Mouse (Mus musculus): ENCODE data around the gene Bcas2. TPM values are rescaled to one million over a fixed set of nuclear protein-coding genes. Genes with fewer than 3 reads are reported as not detected.
"Not testable (repeated sequence)": the region's sequence is repeated elsewhere in the genome, so short reads cannot be mapped to it uniquely, and the experiment has no call there.

Bcas2 gene
- polyA plus RNA-seq, 1 experiment from 2014 or later = 218 TPM

DNA sequence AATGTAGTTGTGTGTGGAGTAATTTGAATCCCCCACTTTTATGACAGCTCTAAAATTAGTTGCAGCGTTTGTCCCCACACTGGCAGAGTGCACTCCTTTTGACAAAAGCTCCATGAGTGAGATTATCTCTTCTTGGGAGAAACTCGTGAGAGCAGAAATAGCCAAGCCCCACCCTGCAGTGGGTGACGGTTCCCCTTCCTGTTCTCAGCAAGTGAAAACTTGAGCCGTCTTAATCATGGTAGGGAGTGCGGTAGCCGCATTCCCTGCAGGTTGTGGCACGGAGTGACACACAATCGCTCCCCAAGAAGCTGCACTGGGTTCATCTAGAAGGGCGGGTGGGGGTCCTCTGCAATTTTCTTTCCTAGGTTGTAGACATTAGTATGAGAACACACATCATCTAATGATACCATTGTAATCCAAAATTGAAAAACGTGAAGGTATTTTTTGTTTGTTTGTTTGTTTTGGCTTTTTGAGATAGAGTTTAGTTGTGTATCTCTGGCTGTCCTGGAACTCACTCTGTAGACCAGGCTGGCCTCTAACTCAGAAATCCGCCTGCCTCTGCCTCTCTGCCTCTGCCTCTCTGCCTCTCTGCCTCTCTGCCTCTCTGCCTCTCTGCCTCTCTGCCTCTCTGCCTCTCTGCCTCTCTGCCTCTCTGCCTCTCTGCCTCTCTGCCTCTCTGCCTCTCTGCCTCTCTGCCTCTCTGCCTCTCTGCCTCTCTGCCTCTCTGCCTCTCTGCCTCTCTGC, 31.2 kb upstream of the Bcas2 start:
- H3K36me3 ChIP-seq; H3K4me1 ChIP-seq; H3K4me3 ChIP-seq; ATAC-seq (ENCODE audit: low FRiP score, low read depth); H3K4me2 ChIP-seq (replicated peaks); H3K27ac ChIP-seq; H3K9me3 ChIP-seq; H3K9ac ChIP-seq; H3K27me3 ChIP-seq (replicated peaks): not testable (repeated sequence)
- 62% methylated on average over 10 of the region's 11 CpGs for WGBS

DNA sequence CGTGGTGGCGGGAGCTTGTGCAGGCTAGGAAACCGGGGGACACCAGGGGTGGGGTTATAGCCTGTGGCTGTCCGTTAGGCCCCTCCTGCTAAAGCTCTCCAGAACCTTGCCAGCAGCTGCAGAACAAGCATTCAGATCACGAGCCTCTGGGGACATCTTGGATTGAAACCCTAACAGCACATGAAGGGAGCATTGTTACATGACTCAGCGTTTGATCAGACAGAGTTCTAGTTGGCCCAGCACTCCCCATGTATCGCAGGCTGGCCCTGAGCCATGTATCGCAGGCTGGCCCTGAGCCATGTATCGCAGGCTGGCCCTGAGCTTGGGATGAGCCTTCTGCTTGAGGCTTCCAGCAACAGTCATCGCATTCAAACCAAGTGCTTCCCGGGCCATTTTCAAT, 30.2 kb upstream of the Bcas2 start:
- no peak for ATAC-seq (ENCODE audit: low FRiP score, low read depth)
- H3K9me3 ChIP-seq = no peaks in the 10 kb centered on the region
- 93% methylated on average over 11 of the region's 11 CpGs for WGBS

DNA sequence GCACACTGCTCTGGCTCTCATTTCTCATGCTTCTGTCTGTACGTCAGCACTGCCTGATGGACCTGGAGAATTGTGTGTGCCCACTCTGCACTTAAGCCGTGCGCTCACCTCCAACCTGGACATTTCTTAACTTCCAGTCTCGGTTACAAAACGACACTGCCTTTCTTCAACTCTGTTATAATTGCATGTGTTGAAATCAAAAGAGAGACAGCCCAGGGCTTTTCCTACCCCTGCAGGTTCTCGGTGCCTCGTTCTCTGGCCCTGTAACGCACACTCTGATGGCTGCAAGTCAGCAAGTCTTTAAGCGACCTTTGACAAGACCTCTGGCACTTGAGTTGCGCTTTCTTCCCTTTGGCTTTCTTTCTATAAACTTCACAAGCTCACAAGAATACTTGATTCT, 29.1 kb upstream of the Bcas2 start:
- H3K9ac ChIP-seq = no peak overlapping the region
- no peak overlapping the region for H3K27ac ChIP-seq
- H3K4me3 ChIP-seq = no peak overlapping the region
- no peaks in the 10 kb centered on the region for H3K9me3 ChIP-seq
- no peaks in the 10 kb centered on the region for H3K27me3 ChIP-seq (replicated peaks)
- 90% methylated on average over 10 of the region's 10 CpGs for WGBS
- ATAC-seq (ENCODE audit: low FRiP score, low read depth) = no peak
- H3K36me3 ChIP-seq = no peaks in the 10 kb centered on the region
- no peaks in the 10 kb centered on the region for H3K4me1 ChIP-seq
- no peak overlapping the region for H3K4me2 ChIP-seq (replicated peaks)

More for the DNA sequence above, 30.2 kb upstream of the Bcas2 start:
- H3K36me3 ChIP-seq = no peaks in the 10 kb centered on the region
- H3K4me1 ChIP-seq = no peaks in the 10 kb centered on the region
- no peak overlapping the region for H3K9ac ChIP-seq
- H3K4me3 ChIP-seq = no peak overlapping the region
- H3K4me2 ChIP-seq (replicated peaks) = no peak overlapping the region
- no peaks in the 10 kb centered on the region for H3K27me3 ChIP-seq (replicated peaks)
- no peak overlapping the region for H3K27ac ChIP-seq

DNA sequence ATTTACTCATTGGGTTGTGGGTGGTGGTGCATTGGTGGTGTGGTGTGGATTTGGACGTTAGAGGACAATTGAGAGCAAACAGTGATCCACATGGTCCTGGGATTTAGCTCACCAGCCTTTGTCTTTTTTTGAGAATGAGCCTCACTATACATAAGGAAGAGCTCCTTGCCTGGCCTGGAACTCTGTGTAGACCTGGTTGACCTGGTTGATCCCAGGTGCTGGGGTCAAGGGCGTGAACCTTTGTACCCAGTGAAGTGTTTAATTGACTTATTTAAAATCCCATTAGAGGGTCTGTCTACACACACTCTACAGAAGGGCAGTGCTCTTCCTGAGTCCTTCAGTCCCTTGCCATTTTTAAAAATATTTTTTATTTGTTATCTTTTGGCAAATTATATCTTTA, 26.1 kb upstream of the Bcas2 start:
- no peaks in the 10 kb centered on the region for H3K27me3 ChIP-seq (replicated peaks)
- no peak for ATAC-seq (ENCODE audit: low FRiP score, low read depth)
- H3K9me3 ChIP-seq = no peaks in the 10 kb centered on the region
- H3K4me3 ChIP-seq = no peak overlapping the region
- 79% methylated on average over 2 of the region's 2 CpGs for WGBS
- no peak overlapping the region for H3K9ac ChIP-seq
- H3K4me1 ChIP-seq = no peaks in the 10 kb centered on the region
- no peaks in the 10 kb centered on the region for H3K36me3 ChIP-seq
- no peak overlapping the region for H3K27ac ChIP-seq
- H3K4me2 ChIP-seq (replicated peaks) = no peak overlapping the region

DNA sequence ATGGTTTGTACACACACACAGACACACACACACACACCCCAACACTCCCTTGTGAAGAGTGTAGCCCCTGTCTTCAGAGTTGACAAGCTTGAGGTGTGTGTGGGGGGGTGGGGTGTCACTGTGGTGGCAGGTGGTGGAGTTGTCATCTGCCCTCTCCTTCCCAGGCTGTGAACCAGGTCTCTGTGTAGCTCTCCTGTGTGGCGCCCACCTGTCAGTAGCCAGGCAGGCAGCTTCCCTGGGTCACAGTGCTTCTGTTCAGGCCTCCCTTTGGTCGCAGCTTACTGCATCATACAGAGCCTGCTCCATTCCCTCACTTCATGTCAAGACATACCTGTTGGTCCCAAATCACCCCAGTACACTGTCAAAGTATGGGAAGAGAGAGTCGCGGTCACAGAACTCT, 25.7 kb upstream of the Bcas2 start:
- Histone ChIP-seq H3K9me3 (no peaks in the 10 kb centered on the region), H3K36me3 (no peaks in the 10 kb centered on the region), H3K4me1 (no peaks in the 10 kb centered on the region), H3K27ac (no peak overlapping the region), H3K4me3 (no peak overlapping the region), H3K9ac (no peak overlapping the region), H3K27me3 (replicated peaks) (no peaks in the 10 kb centered on the region), H3K4me2 (replicated peaks) (no peak overlapping the region)
- ATAC-seq (ENCODE audit: low FRiP score, low read depth) = no peak
- WGBS = 80% methylated on average over 4 of the region's 4 CpGs

DNA sequence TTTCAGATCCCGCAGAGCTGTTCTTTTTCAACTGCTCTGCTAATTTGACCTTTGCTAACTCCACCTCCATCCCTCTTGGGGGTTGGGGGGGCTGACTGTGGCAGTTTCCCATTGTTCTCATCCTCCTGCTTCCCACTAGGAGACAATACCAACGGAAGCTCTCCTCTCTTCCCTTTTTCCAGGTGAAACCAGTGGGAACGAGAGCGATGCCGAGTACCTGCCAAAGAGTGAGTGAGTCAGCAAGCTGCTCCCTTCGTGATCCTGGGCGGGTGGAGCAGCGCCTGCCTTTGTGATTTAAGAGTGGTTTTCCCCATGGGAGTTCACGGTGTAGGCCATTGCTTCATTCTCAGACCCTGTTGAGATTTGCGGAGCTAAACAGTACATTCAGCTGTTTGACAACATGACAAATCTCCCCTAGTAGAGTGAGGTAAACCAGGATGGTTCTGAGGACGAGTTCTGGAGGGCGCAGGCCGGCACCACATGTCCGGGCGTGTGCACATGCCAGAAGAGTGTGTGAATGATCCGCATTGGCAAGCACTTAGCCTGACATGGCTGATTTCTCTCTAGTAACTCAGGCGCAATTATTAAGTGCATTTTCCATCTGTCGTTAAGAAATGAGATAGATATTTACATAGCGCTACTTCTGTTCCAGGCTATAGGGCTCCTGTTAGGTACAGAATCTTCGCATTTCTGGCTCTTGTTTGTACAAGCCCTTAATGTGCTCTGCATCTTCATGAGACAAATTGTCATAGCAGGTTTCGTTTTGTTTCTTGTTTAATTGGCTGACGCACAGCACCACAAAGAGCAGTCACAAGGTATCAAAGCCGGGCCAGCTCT, 24.9 kb upstream of the Bcas2 start:
- WGBS = 63% methylated on average over 23 of the region's 23 CpGs
- H3K9me3 ChIP-seq = no peaks in the 10 kb centered on the region
- ATAC-seq (ENCODE audit: low FRiP score, low read depth) = no peak

DNA sequence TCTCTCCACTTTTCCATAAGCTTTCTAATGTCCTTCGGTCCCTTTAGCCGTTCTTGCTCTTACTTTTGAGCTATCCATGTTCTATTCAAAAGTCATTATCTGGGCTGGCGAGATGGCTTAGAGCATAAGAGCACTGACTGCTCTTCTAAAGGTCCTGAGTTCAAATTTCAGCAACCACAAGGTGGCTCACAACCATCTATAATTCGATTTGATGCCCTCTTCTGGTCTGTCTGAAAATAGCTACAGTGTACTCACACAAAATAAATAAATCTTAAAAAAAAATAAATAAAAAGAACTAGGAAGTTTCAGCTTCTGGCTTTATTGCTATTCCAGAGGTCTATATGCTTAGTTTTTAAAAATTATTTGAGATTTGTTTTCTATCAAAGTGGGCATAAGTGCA, 23.7 kb upstream of the Bcas2 start:
- Histone ChIP-seq H3K9ac (no peak overlapping the region), H3K4me3 (no peak overlapping the region), H3K27me3 (replicated peaks) (no peaks in the 10 kb centered on the region), H3K4me2 (replicated peaks) (no peak overlapping the region), H3K36me3 (no peaks in the 10 kb centered on the region), H3K9me3 (no peaks in the 10 kb centered on the region), H3K4me1 (no peaks in the 10 kb centered on the region), H3K27ac (no peak overlapping the region)
- no peak for ATAC-seq (ENCODE audit: low FRiP score, low read depth)
- WGBS = 85% methylated on average over 4 of the region's 4 CpGs

More for the DNA sequence above, 24.9 kb upstream of the Bcas2 start:
- H3K4me2 ChIP-seq (replicated peaks) = no peak overlapping the region
- H3K4me1 ChIP-seq = no peaks in the 10 kb centered on the region
- H3K36me3 ChIP-seq = no peaks in the 10 kb centered on the region
- H3K4me3 ChIP-seq = no peak overlapping the region
- no peak overlapping the region for H3K9ac ChIP-seq
- no peak overlapping the region for H3K27ac ChIP-seq
- H3K27me3 ChIP-seq (replicated peaks) = no peaks in the 10 kb centered on the region

DNA sequence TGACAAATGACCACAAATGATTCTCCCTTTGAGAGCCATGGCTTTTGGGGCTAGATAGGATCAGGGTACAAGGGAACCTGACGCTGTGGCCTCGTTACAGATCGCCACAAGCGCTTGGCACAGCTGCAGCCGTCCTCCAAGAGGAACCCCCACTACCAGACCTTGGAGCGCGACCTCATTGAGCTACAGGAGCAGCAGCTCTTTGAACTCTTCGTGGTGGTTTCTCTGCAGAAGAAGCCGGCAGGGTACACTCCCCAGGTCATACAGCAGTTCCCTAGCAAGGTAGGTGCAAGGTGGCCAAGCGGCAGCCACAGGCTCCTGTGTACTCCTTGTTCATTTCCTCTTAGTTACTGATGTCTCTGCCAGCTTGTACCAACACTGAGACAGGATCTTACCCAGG, 22.5 kb upstream of the Bcas2 start:
- no peaks in the 10 kb centered on the region for H3K27me3 ChIP-seq (replicated peaks)
- H3K36me3 ChIP-seq = no peaks in the 10 kb centered on the region
- H3K27ac ChIP-seq = no peak overlapping the region
- H3K9me3 ChIP-seq = no peaks in the 10 kb centered on the region
- whole genome bisulfite sequencing = 89% methylated on average over 10 of the region's 10 CpGs
- no peak overlapping the region for H3K9ac ChIP-seq
- H3K4me2 ChIP-seq (replicated peaks) = no peak overlapping the region
- H3K4me3 ChIP-seq = no peak overlapping the region
- H3K4me1 ChIP-seq = no peaks in the 10 kb centered on the region
- ATAC-seq (ENCODE audit: low FRiP score, low read depth) = no peak

DNA sequence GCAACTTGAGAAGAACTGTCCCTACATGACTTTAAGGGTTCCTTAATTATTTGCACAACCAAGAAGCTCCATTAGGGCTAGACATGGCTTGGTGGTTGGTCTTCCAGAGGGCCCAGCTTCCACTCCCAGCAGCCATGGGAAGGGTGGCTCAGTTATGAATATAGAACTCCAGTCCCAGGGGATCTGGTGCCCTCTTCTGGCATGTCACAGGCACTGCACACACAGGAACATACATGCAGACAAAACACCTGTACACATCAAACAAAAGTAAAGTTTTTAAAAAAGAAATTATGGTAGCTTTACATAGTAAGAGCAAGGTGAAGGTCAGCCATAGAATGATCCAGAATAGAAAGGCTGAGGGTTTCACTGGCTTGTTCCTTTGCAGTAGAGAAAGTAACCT, 17.7 kb upstream of the Bcas2 start:
- Histone ChIP-seq H3K9me3 (no peaks in the 10 kb centered on the region), H3K9ac (no peak overlapping the region), H3K27ac (no peak overlapping the region), H3K27me3 (replicated peaks) (no peaks in the 10 kb centered on the region), H3K4me3 (no peak overlapping the region), H3K4me1 (no peaks in the 10 kb centered on the region), H3K36me3 (no peaks in the 10 kb centered on the region), H3K4me2 (replicated peaks) (no peak overlapping the region)
- no peak for ATAC-seq (ENCODE audit: low FRiP score, low read depth)

DNA sequence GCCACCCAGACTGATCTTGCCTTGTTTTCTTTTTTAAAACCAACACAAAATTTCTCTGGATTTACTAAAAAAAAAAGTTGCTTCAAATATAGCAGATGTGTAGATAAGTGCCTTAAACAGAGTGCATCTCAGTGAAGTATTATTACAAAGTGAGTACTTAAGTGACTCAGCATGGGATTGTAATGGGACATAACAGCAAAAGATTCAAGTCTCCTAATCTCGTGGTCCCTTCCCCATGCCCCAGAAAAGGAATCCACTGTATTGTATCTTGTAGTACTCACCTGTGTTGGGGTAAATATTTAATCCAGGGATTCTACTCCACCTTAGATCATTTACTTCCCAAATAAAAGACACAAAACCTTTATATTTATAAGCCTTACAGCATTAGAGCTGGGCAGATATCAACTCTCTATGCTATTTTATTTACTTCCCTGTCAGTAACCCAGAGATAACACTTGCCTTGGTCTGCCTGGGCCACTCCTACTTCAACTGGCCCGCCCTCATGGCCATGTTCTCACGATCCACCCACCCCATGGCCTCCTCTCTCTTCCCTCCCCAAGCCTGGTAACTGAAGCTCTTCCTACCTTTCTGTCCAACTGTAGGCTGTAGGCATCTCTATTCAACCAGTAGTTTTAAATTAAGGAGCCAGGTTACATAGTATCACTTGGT, 12.1 kb upstream of the Bcas2 start:
- H3K4me2 ChIP-seq (replicated peaks) = no peak overlapping the region
- 66% methylated on average over 3 of the region's 3 CpGs for WGBS
- no peak overlapping the region for H3K27ac ChIP-seq
- H3K9me3 ChIP-seq = no peaks in the 10 kb centered on the region
- H3K4me1 ChIP-seq = no peaks in the 10 kb centered on the region
- no peaks in the 10 kb centered on the region for H3K27me3 ChIP-seq (replicated peaks)
- H3K4me3 ChIP-seq = no peak overlapping the region
- no peak for ATAC-seq (ENCODE audit: low FRiP score, low read depth)
- no peaks in the 10 kb centered on the region for H3K36me3 ChIP-seq
- no peak overlapping the region for H3K9ac ChIP-seq

DNA sequence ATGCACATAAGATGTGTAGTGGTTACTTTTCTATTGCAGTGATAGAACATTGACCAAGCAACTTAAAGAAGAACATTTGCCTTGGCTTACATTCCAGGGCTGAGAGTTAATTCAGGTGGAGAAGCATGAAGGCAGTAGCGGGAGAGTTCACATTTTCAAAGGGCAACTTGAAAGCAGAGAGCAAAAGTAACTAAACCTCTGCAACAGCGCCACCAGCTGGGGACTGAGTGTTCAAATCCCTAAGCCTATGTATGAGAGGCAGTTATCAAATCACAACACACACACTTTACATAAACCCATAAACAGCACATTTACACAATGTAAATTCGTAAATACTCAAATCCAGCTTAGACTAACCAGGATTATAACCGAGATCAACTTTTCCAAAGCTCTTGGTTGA, 1.7 kb upstream of the Bcas2 start:
- Histone ChIP-seq H3K4me3 (no peak overlapping the region), H3K27me3 (replicated peaks) (no peaks in the 10 kb centered on the region), H3K36me3 (peaks cover 14% of the 10 kb centered on the region), H3K27ac (no peak overlapping the region), H3K4me1 (peaks cover 11% of the 10 kb centered on the region), H3K9ac (no peak overlapping the region), H3K4me2 (replicated peaks) (no peak overlapping the region), H3K9me3 (no peaks in the 10 kb centered on the region)
- no peak for ATAC-seq (ENCODE audit: low FRiP score, low read depth)
- 9% methylated on average over 4 of the region's 4 CpGs for WGBS

DNA sequence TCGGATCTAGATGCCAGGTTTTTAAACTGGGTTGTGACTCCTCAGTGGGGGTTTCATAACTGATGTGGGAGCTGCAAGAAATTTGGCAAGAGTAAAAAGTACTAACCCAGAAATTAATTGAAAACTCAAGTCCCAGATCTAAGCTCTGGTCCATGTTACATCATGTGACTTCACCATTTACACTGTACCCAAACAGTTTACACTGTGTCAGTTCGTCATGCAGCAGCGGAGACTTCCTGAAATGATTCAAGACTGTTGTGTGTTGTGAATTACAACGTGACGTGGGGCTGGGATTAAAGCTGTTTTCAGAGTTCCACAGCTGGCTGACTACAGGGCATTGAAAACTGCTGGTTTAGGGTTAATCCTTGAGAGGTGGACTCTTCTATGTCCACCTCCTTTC, 1.2 kb downstream of the Bcas2 start:
- H3K9me3 ChIP-seq = no peaks in the 10 kb centered on the region
- 76% methylated on average over 5 of the region's 5 CpGs for WGBS

More for the DNA sequence above, 1.2 kb downstream of the Bcas2 start:
- H3K36me3 ChIP-seq = peaks cover 37% of the 10 kb centered on the region
- ATAC-seq (ENCODE audit: low FRiP score, low read depth) = no peak
- H3K27me3 ChIP-seq (replicated peaks) = no peaks in the 10 kb centered on the region
- no peak overlapping the region for H3K27ac ChIP-seq
- H3K9ac ChIP-seq = peak overlapping the region; percentile 85; the same call in 1 of the 2 replicates
- H3K4me2 ChIP-seq (replicated peaks) = peak overlapping the region; percentile 63
- peak overlapping the region; percentile 75 for H3K4me3 ChIP-seq
- H3K4me1 ChIP-seq = peaks cover 11% of the 10 kb centered on the region

All from neural tube, embryonic 12.5 days (tissue).